Mouse (Mus musculus): Measurements from ENCODE around the gene Il12b.
A peak's percentile ranks its signal among the peaks of the same experiment; 100 is the strongest.

Il12b gene

GRCm38 (mm10) chr11:44399763-44400162 is at the start of gene Il12b:
Il12b (plus strand) TSS chr11:44400063.
- DNase-seq (ENCODE audit: low read depth), result no peak

GRCm38 (mm10) chr11:44354860-44355470 is 44.9 kb upstream of the Il12b start:
- DNase-seq (ENCODE audit: low read depth), result no peak

- DNase-seq (ENCODE audit: low read depth), result no peak
These were observed 43.7 kb upstream of the Il12b start for GRCm38 (mm10) chr11:44356171-44356570.

- no peak for DNase-seq (ENCODE audit: low read depth)
These were observed 35.3 kb upstream of the Il12b start for GRCm38 (mm10) chr11:44364536-44364935.

GRCm38 (mm10) chr11:44367711-44368110 is 32.2 kb upstream of the Il12b start:
- DNase-seq (ENCODE audit: low read depth), result no peak

GRCm38 (mm10) chr11:44372856-44373255 is 27.0 kb upstream of the Il12b start:
- no peak for DNase-seq (ENCODE audit: low read depth)

- no peak for DNase-seq (ENCODE audit: low read depth)
These were observed 22.0 kb upstream of the Il12b start for GRCm38 (mm10) chr11:44377879-44378278.

GRCm38 (mm10) chr11:44380432-44381051 is 19.3 kb upstream of the Il12b start:
- DNase-seq (ENCODE audit: low read depth), result no peak

- DNase-seq (ENCODE audit: low read depth), result no peak
These were observed 17.7 kb upstream of the Il12b start for GRCm38 (mm10) chr11:44382200-44382599.

GRCm38 (mm10) chr11:44387031-44387430 is 12.8 kb upstream of the Il12b start:
- no peak for DNase-seq (ENCODE audit: low read depth)

GRCm38 (mm10) chr11:44389993-44390701 is 9.7 kb upstream of the Il12b start:
- no peak for DNase-seq (ENCODE audit: low read depth)

GRCm38 (mm10) chr11:44393101-44393810 is 6.6 kb upstream of the Il12b start:
- DNase-seq (ENCODE audit: low read depth), result no peak

GRCm38 (mm10) chr11:44395401-44395800 is 4.5 kb upstream of the Il12b start:
- no peak for DNase-seq (ENCODE audit: low read depth)

GRCm38 (mm10) chr11:44397551-44397950 is 2.3 kb upstream of the Il12b start:
- DNase-seq (ENCODE audit: low read depth), result no peak

GRCm38 (mm10) chr11:44398356-44398755 is 1.5 kb upstream of the Il12b start:
- no peak for DNase-seq (ENCODE audit: low read depth)

GRCm38 (mm10) chr11:44398782-44399225 is 1.1 kb upstream of the Il12b start:
- DNase-seq (ENCODE audit: low read depth), result peak; percentile 56

- no peak for DNase-seq (ENCODE audit: low read depth)
These were observed 2.0 kb downstream of the Il12b start for GRCm38 (mm10) chr11:44401635-44402548.

- DNase-seq (ENCODE audit: low read depth), result no peak
These were observed 5.2 kb downstream of the Il12b start for GRCm38 (mm10) chr11:44405113-44405512.

- DNase-seq (ENCODE audit: low read depth), result no peak
These were observed 6.1 kb downstream of the Il12b start for GRCm38 (mm10) chr11:44405961-44406360.

- DNase-seq (ENCODE audit: low read depth), result no peak
These were observed 6.6 kb downstream of the Il12b start for GRCm38 (mm10) chr11:44406457-44406856.

GRCm38 (mm10) chr11:44408626-44409025 is 8.8 kb downstream of the Il12b start:
- no peak for DNase-seq (ENCODE audit: low read depth)

GRCm38 (mm10) chr11:44410413-44410812 is 10.6 kb downstream of the Il12b start:
- DNase-seq (ENCODE audit: low read depth), result no peak
